Mouse (Mus musculus) lung, postnatal 0 days (tissue): ENCODE results near the gene Evx2. TPM values are rescaled to one million over a fixed set of nuclear protein-coding genes. Genes with fewer than 3 reads are reported as not detected.

ENCODE experiments used
- ATAC-seq: fragments of 200-750 bp; cut with Nextera tagmentation; 2 replicates; pipeline ENCODE4 v1.8.0; 2017; ENCODE audit warnings: moderate library complexity
- DNase-seq: peaks from one replicate; pipeline ENCODE4 v3.0.0-alpha.2; 2016; ENCODE audit warnings: low spot score
- H3K27ac ChIP-seq: fragments of 300-500 bp; sonication (generic); 2 replicates; pipeline ENCODE4 v1.5.1; 2014; ENCODE audit warnings: antibody characterized with exemption, mild to moderate bottlenecking, low read length, mixed read lengths
- H3K27me3 ChIP-seq: fragments of 300-500 bp; sonication (generic); replicated peaks from 2 replicates; pipeline ENCODE4 v1.6.1; 2014; ENCODE audit warnings: low read length, mixed read lengths; ENCODE audit not compliant: insufficient read depth
- H3K36me3 ChIP-seq: fragments of 300-500 bp; sonication (generic); 2 replicates; pipeline ENCODE4 v1.6.1; 2014; ENCODE audit warnings: low read length, mixed read lengths; ENCODE audit not compliant: insufficient read depth
- H3K4me1 ChIP-seq: fragments of 300-500 bp; sonication (generic); 2 replicates; pipeline ENCODE4 v1.6.1; 2014; ENCODE audit warnings: antibody characterized with exemption, low read depth, low read length, mixed read lengths; ENCODE audit not compliant: insufficient read depth
- H3K4me2 ChIP-seq: fragments of 300-500 bp; sonication (generic); replicated peaks from 2 replicates; pipeline ENCODE4 v1.6.1; 2014; ENCODE audit warnings: low read depth, mild to moderate bottlenecking, low read length, moderate library complexity, mixed read lengths
- H3K4me3 ChIP-seq: fragments of 300-500 bp; sonication (generic); 2 replicates; pipeline ENCODE4 v1.5.1; 2014; ENCODE audit warnings: low read depth, low read length
- H3K9ac ChIP-seq: fragments of 300-500 bp; sonication (generic); replicated peaks from 2 replicates; pipeline ENCODE4 v1.6.1; 2014; ENCODE audit warnings: low read depth, mild to moderate bottlenecking
- H3K9me3 ChIP-seq: fragments of 300-500 bp; sonication (generic); 2 replicates; pipeline ENCODE4 v1.6.1; 2016; ENCODE audit warnings: low read length, mixed read lengths
- CTCF ChIP-seq: IDR thresholded peaks from 2 replicates; pipeline ENCODE4 v1.5.1; 2016; ENCODE audit warnings: antibody characterized with exemption, mild to moderate bottlenecking
- EP300 ChIP-seq: IDR thresholded peaks from 2 replicates; pipeline ENCODE4 v1.6.1; 2016; ENCODE audit warnings: antibody characterized with exemption, mild to moderate bottlenecking, control low read depth
- WGBS: fragments of 180-500 bp; shearing (Covaris S2); extraction: QIAGEN DNeasy Blood & Tissue Kit; methylation state at CpG from one replicate; pipeline ENCODE4 v1.1.7; 2014; 5-methylcytosine and 5-hydroxymethylcytosine counted together
- polyA plus RNA-seq: library from polyadenylated mRNA; unstranded; fragments of >200 nt; fragmentation: Nextera tagmentation; extraction: Ambion mirVana; gene quantifications from 2 replicates; pipeline ENCODE4 v1.2.1, GENCODE M21; 2015

Gene Evx2
- polyA plus RNA-seq, 1 experiment from 2014 or later, result not detected

DNA sequence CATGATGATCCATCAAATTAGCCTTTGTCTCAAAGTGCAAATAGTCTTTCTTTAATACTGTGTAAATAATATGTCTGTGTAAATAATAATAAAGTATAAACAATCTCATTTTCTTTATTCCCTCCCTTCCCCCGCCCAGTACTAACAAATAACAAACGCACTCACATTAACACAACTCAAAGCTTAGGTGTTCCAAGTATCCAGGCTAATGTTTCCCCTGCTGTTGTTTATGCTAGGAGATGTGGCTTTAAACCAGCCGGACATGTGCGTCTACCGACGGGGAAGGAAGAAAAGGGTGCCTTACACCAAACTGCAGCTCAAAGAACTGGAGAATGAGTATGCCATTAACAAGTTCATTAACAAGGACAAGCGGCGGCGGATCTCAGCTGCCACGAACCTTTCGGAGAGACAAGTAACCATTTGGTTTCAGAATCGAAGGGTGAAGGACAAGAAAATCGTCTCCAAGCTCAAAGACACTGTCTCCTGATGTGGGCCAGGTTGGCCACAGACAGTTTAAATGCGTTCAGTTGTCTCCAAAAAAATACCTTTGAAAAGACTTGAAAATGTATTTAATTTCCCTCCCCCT, 10.4 kb upstream of the Evx2 start:
- peaks cover 88% of the 10 kb centered on the region for H3K27me3 ChIP-seq
- peaks cover 4% of the 10 kb centered on the region for H3K4me1 ChIP-seq
- no peak for ATAC-seq
- no peak overlapping the region for H3K9ac ChIP-seq
- TF ChIP-seq CTCF (no peak), EP300 (no peak)
- H3K27ac ChIP-seq, result no peak overlapping the region
- no peak overlapping the region for H3K4me3 ChIP-seq
- H3K36me3 ChIP-seq, result no peaks in the 10 kb centered on the region
- no peak overlapping the region for H3K4me2 ChIP-seq
- no peaks in the 10 kb centered on the region for H3K9me3 ChIP-seq
- DNase-seq, result no peak
- WGBS, result 3% methylated on average over 14 of the region's 14 CpGs

DNA sequence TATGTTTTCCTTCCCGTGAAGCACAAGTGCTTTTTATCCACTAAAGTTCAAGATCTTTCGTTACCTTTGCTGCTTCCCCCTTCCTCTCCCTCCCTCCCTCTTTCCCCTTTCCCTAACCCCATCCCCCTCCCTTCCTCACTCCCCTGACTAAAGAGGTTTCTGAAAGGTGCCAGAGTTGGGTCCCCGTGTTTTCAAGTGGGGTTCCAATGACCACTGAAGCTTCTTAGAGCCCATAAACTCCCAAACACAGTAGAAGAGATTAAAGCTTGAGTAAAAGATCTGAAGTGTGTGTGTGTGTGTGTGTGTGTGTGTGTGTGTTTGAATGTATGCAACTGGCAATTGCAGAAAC, 9.8 kb upstream of the Evx2 start:
- TF ChIP-seq EP300 (no peak), CTCF (no peak)
- H3K9ac ChIP-seq, result no peak overlapping the region
- no peak overlapping the region for H3K4me2 ChIP-seq
- H3K4me3 ChIP-seq, result no peak overlapping the region
- ATAC-seq (no peak), DNase-seq (no peak)
- peaks cover 4% of the 10 kb centered on the region for H3K4me1 ChIP-seq
- peaks cover 89% of the 10 kb centered on the region for H3K27me3 ChIP-seq
- H3K9me3 ChIP-seq, result no peaks in the 10 kb centered on the region
- H3K27ac ChIP-seq, result no peak overlapping the region
- 3% methylated on average over 3 of the region's 3 CpGs for WGBS
- H3K36me3 ChIP-seq, result no peaks in the 10 kb centered on the region

DNA sequence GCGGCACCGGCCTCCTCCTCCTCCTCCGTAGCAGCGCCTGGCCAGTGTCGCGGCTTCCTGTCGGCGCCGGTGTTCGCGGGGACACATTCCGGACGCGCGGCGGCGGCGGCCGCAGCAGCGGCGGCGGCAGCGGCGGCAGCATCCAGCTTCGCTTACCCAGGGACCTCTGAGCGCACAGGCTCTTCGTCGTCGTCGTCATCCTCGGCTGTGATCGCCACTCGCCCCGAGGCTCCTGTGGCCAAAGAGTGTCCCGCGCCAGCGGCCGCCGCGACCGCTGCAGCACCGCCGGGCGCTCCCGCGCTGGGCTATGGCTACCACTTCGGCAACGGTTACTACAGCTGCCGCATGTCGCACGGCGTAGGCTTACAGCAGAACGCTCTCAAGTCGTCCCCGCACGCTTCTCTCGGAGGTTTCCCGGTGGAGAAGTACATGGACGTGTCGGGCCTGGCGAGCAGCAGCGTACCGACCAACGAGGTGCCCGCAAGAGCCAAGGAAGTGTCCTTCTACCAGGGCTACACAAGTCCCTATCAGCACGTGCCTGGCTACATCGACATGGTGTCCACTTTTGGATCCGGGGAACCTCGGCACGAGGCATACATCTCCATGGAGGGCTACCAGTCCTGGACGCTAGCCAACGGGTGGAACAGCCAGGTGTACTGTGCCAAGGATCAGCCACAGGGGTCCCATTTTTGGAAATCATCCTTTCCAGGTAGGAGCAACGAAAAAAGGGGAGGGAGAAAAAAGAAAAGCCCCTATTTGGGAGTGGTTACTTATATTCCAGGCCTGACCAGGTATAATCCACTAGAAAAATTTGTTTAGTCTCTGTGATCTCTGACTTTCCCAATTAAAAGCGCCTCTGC, 9.2 kb upstream of the Evx2 start:
- Histone ChIP-seq H3K27me3 (peaks cover 88% of the 10 kb centered on the region), H3K4me1 (peaks cover 4% of the 10 kb centered on the region), H3K9me3 (no peaks in the 10 kb centered on the region), H3K4me3 (peak overlapping the region; percentile 35), H3K9ac (no peak overlapping the region), H3K4me2 (peak overlapping the region; percentile 73), H3K36me3 (no peaks in the 10 kb centered on the region), H3K27ac (no peak overlapping the region)
- 1% methylated on average over 43 of the region's 74 CpGs for WGBS
- TF ChIP-seq EP300 (no peak), CTCF (no peak)
- ATAC-seq (peak; percentile 16; the same call in 1 of the 2 replicates), DNase-seq (no peak)

DNA sequence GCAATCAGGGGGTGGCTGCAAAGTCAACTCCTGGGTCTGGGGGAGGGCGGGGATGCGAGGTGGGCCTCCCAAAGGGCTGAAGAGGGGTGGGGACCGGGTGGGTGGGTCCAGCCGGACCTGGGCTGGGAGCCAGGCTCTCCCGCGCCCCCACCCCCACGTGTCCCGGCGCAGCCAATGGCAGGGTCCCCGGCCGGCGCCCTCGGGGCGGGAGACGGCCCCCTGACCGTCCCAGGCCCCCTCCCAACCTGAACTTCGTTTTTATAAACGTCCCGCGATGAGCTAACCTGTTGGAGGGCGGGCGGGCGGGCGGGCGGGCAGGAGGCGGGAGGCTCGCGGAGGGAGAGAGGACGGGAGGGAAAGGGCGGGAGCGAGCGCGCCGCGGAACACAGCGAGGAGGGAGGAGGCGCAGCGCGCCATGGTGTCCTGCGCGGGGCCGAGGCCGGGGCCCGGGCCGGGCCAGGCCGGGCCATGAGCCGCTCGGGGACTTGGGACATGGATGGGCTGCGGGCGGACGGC, 8.5 kb upstream of the Evx2 start, which contains the start of gene Hoxd13:
Gene Hoxd13 (plus strand): TSS at position 469 of the 516 bp plus-strand sequence.
- no peaks in the 10 kb centered on the region for H3K9me3 ChIP-seq
- ATAC-seq (peak; percentile 44; the same call in 1 of the 2 replicates), DNase-seq (no peak)
- no peak within 1 kb of the TSS for H3K9ac ChIP-seq
- H3K27me3 ChIP-seq, result peaks cover 88% of the 10 kb centered on the region
- H3K27ac ChIP-seq, result no peak within 1 kb of the TSS
- WGBS, result 0% methylated on average over 19 of the region's 51 CpGs
- H3K4me1 ChIP-seq, result peaks cover 3% of the 10 kb centered on the region
- H3K4me2 ChIP-seq, result peak within 1 kb of the TSS; percentile 73
- no peaks in the 10 kb centered on the region for H3K36me3 ChIP-seq
- no peak for TF ChIP-seq EP300
- TF ChIP-seq CTCF, result no peak
- H3K4me3 ChIP-seq, result peak within 1 kb of the TSS; percentile 35

DNA sequence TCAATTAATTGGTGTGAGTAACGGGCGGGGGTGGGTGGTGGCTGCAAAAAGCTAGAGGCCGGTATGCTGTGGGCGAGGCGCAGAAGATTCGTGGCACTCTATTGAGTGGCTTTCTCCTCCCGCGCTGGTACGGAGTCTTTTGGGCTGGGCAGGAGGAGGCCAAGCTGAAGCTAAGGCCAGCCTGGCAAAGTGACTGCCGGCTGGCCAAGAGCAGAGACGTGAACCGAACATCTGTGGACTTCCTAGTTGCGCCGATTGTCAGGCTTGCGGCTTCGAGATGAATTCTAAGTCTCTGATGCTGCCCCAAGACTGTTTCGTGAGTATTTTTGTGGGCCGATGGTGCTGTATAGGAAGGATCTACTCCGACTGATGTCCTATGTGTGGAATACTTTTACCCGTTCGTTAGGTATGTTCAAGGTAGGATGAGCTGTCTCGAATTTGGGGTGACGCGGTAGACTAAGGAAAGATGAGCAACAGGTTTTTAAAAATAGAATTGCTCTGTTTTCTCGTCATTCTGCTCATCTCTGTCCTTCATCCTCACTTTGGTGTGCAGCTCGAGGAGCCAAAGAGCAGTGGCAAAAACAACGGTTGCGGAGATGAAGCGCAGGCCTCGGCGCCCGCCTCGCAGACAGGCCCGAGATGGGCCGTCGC, 8.0 kb upstream of the Evx2 start:
- no peaks in the 10 kb centered on the region for H3K9me3 ChIP-seq
- H3K27me3 ChIP-seq, result peaks cover 88% of the 10 kb centered on the region
- H3K9ac ChIP-seq, result no peak overlapping the region
- no peak overlapping the region for H3K4me3 ChIP-seq
- WGBS, result 5% methylated on average over 35 of the region's 36 CpGs
- H3K4me1 ChIP-seq, result no peaks in the 10 kb centered on the region; the same call in 1 of the 2 replicates
- TF ChIP-seq CTCF (no peak), EP300 (no peak)
- H3K36me3 ChIP-seq, result no peaks in the 10 kb centered on the region
- H3K4me2 ChIP-seq, result no peak overlapping the region
- no peak for DNase-seq
- no peak overlapping the region for H3K27ac ChIP-seq
- ATAC-seq, result no peak

DNA sequence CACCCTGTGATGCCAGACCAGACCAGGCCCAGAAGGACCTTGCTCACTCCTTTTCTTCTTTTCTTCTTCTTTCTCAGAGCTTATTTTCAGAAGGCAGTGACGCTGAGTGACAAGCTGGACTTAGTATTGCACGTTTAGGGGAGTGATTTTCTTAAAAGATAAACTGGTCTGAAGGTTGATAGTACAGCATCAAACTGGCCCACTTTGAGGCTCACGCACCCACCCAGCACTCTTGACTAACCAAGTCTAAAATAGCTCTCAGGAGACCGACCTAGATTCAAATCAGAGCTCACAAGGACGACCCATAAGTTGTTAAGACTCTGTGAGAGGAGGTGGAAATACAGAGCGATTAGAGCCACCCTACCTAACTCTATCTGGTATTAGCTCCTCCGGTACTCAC, 7.1 kb upstream of the Evx2 start:
- H3K27me3 ChIP-seq, result peaks cover 87% of the 10 kb centered on the region
- H3K4me2 ChIP-seq, result no peak overlapping the region
- H3K4me1 ChIP-seq, result no peaks in the 10 kb centered on the region; the same call in 1 of the 2 replicates
- TF ChIP-seq CTCF (no peak), EP300 (no peak)
- ATAC-seq, result no peak
- no peak for DNase-seq
- no peak overlapping the region for H3K4me3 ChIP-seq
- no peaks in the 10 kb centered on the region for H3K9me3 ChIP-seq
- no peak overlapping the region for H3K9ac ChIP-seq
- H3K27ac ChIP-seq, result no peak overlapping the region
- WGBS, result 5% methylated on average over 7 of the region's 7 CpGs
- no peaks in the 10 kb centered on the region for H3K36me3 ChIP-seq
